Mouse (Mus musculus): Measurements from ENCODE around the gene Sh3bgrl2. TPM values are rescaled to one million over a fixed set of nuclear protein-coding genes. Genes with fewer than 3 reads are reported as not detected.

The Sh3bgrl2 gene
- polyA plus RNA-seq, 1 experiment from 2014 or later = 13.2 TPM

- Histone ChIP-seq H3K36me3 (ENCODE audit: control insufficient read depth, insufficient read depth, low read length) (no peaks in the 10 kb centered on the region), H3K4me2 (ENCODE audit: low read depth, low read length, severe bottlenecking) (no peak overlapping the region), H3K4me1 (replicated peaks; ENCODE audit: control insufficient read depth, insufficient read depth, low read length) (peaks cover 5% of the 10 kb centered on the region; the same call in 1 of the 2 replicates), H3K27me3 (ENCODE audit: control insufficient read depth, insufficient read depth, low read length) (no peaks in the 10 kb centered on the region), H3K9me3 (ENCODE audit: control insufficient read depth, low read length) (no peaks in the 10 kb centered on the region), H3K4me3 (ENCODE audit: low read depth, low read length) (no peak overlapping the region), H3K9ac (ENCODE audit: low read length) (no peak overlapping the region), H3K27ac (ENCODE audit: low read depth, low read length) (no peak overlapping the region)
- no peak for ATAC-seq (replicated peaks; ENCODE audit: low FRiP score)
- WGBS = 63% methylated on average over 2 of the region's 2 CpGs
- DNase-seq (ENCODE audit: low spot score) = no peak
Observed at GRCm38 (mm10) chr9:83555580-83555979, 7.5 kb downstream of the Sh3bgrl2 start.

GRCm38 (mm10) chr9:83556236-83556635, 8.1 kb downstream of the Sh3bgrl2 start:
- Histone ChIP-seq H3K4me2 (ENCODE audit: low read depth, low read length, severe bottlenecking) (no peak overlapping the region), H3K27ac (ENCODE audit: low read depth, low read length) (no peak overlapping the region), H3K36me3 (ENCODE audit: control insufficient read depth, insufficient read depth, low read length) (no peaks in the 10 kb centered on the region), H3K4me1 (replicated peaks; ENCODE audit: control insufficient read depth, insufficient read depth, low read length) (peaks cover 5% of the 10 kb centered on the region; the same call in 1 of the 2 replicates), H3K27me3 (ENCODE audit: control insufficient read depth, insufficient read depth, low read length) (no peaks in the 10 kb centered on the region), H3K9ac (ENCODE audit: low read length) (no peak overlapping the region; the same call in 1 of the 2 replicates), H3K9me3 (ENCODE audit: control insufficient read depth, low read length) (no peaks in the 10 kb centered on the region), H3K4me3 (ENCODE audit: low read depth, low read length) (no peak overlapping the region)
- WGBS = 43% methylated on average over 6 of the region's 6 CpGs
- ATAC-seq (replicated peaks; ENCODE audit: low FRiP score) (no peak), DNase-seq (ENCODE audit: low spot score) (no peak)

DNA sequence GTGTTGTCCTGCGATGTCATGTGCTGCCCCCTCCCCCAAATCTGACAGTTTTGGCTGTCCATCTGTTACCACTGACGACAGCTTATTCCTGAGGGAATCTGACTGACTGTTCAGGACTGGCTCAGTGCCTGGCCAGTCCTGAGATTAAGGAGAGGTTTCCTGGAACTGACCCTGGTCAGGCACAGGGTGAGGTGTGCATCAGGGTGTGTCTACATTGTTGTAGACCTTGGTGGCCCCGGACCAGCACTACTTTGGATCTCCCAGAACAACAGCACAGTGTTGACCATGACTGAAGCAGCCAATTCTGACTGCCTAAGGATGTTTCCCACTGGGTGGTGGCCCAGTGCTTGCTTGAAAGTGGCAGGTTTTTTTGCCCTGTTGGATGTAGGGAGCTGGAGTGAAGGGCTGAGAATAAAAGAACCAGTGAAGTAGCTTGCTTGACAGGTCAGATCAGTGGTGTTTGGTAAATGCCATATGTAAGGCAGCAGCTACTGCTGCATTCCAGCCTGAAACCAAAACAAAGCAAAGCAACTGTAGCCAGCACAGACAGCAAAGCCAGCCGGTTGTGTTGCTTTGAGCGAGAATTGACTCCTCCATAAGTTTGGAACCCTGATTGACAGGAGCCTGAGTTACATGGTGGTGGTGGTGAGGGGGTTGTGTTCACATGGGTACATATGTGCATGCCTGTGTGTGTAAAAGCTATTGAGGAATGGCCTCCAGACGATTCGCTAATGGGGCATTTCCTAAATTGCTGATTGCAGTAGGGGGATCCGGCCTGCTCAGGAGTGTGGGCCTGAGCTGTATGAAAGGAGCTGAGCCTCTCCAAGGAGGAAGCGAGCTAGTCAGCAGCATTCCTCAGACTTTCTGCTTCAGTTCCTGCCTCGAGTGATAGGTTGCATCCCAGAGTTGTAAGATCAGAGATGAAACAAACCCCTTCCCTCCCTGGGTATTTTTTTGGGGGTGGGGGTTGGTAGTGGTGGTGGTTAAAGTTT, 8.9 kb downstream of the Sh3bgrl2 start:
- ATAC-seq (replicated peaks; ENCODE audit: low FRiP score) (0 out of 2 replicates have a peak, but pooled peaks have one; percentile 21), DNase-seq (ENCODE audit: low spot score) (peak; percentile 43)
- Histone ChIP-seq H3K4me3 (ENCODE audit: low read depth, low read length) (no peak overlapping the region), H3K9ac (ENCODE audit: low read length) (no peak overlapping the region), H3K9me3 (ENCODE audit: control insufficient read depth, low read length) (no peaks in the 10 kb centered on the region), H3K27me3 (ENCODE audit: control insufficient read depth, insufficient read depth, low read length) (no peaks in the 10 kb centered on the region), H3K4me2 (ENCODE audit: low read depth, low read length, severe bottlenecking) (no peak overlapping the region), H3K36me3 (ENCODE audit: control insufficient read depth, insufficient read depth, low read length) (no peaks in the 10 kb centered on the region), H3K27ac (ENCODE audit: low read depth, low read length) (no peak overlapping the region), H3K4me1 (replicated peaks; ENCODE audit: control insufficient read depth, insufficient read depth, low read length) (peaks cover 5% of the 10 kb centered on the region; the same call in 1 of the 2 replicates)
- 68% methylated on average over 10 of the region's 10 CpGs for WGBS

GRCm38 (mm10) chr9:83560670-83561069, 12.5 kb downstream of the Sh3bgrl2 start:
- H3K36me3 ChIP-seq (ENCODE audit: control insufficient read depth, insufficient read depth, low read length) = no peaks in the 10 kb centered on the region
- 82% methylated on average over 4 of the region's 4 CpGs for WGBS
- peak; percentile 41 for DNase-seq (ENCODE audit: low spot score)
- no peaks in the 10 kb centered on the region for H3K27me3 ChIP-seq (ENCODE audit: control insufficient read depth, insufficient read depth, low read length)
- ATAC-seq (replicated peaks; ENCODE audit: low FRiP score) = no peak
- no peaks in the 10 kb centered on the region for H3K9me3 ChIP-seq (ENCODE audit: control insufficient read depth, low read length)
- no peak overlapping the region for H3K27ac ChIP-seq (ENCODE audit: low read depth, low read length)
- no peak overlapping the region for H3K4me2 ChIP-seq (ENCODE audit: low read depth, low read length, severe bottlenecking)
- H3K4me3 ChIP-seq (ENCODE audit: low read depth, low read length) = no peak overlapping the region
- peaks cover 5% of the 10 kb centered on the region; the same call in 1 of the 2 replicates for H3K4me1 ChIP-seq (replicated peaks; ENCODE audit: control insufficient read depth, insufficient read depth, low read length)
- H3K9ac ChIP-seq (ENCODE audit: low read length) = no peak overlapping the region

DNA sequence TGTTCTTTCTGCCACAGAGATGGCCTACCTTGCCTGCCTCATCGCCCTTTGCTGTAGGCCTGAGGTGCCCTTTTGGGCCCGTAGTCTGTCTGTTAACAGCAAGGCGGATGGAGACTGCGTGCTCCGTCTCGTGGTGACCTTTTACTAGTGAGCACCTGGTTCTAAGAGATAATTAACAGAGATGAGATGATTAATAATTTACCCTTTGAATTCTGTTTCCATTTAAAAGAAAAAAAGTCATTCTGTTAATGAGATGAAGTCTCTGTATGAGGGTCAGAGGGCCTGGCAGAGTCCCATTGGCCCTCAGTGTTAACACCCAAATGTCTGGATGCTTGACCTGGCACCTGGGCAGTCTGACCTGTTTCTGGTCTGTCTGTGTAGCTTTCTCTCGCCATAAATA, 14.8 kb downstream of the Sh3bgrl2 start:
- DNase-seq (ENCODE audit: low spot score) = no peak
- ATAC-seq (replicated peaks; ENCODE audit: low FRiP score) = no peak
- Histone ChIP-seq H3K9ac (ENCODE audit: low read length) (no peak overlapping the region), H3K4me1 (replicated peaks; ENCODE audit: control insufficient read depth, insufficient read depth, low read length) (no peaks in the 10 kb centered on the region; the same call in 1 of the 2 replicates), H3K36me3 (ENCODE audit: control insufficient read depth, insufficient read depth, low read length) (no peaks in the 10 kb centered on the region), H3K4me3 (ENCODE audit: low read depth, low read length) (no peak overlapping the region), H3K27me3 (ENCODE audit: control insufficient read depth, insufficient read depth, low read length) (no peaks in the 10 kb centered on the region), H3K4me2 (ENCODE audit: low read depth, low read length, severe bottlenecking) (no peak overlapping the region), H3K27ac (ENCODE audit: low read depth, low read length) (no peak overlapping the region), H3K9me3 (ENCODE audit: control insufficient read depth, low read length) (no peaks in the 10 kb centered on the region)
- 91% methylated on average over 7 of the region's 7 CpGs for WGBS

- Histone ChIP-seq H3K9ac (ENCODE audit: low read length) (no peak overlapping the region), H3K27me3 (ENCODE audit: control insufficient read depth, insufficient read depth, low read length) (no peaks in the 10 kb centered on the region), H3K4me3 (ENCODE audit: low read depth, low read length) (no peak overlapping the region), H3K27ac (ENCODE audit: low read depth, low read length) (no peak overlapping the region), H3K36me3 (ENCODE audit: control insufficient read depth, insufficient read depth, low read length) (no peaks in the 10 kb centered on the region), H3K9me3 (ENCODE audit: control insufficient read depth, low read length) (no peaks in the 10 kb centered on the region), H3K4me2 (ENCODE audit: low read depth, low read length, severe bottlenecking) (no peak overlapping the region), H3K4me1 (replicated peaks; ENCODE audit: control insufficient read depth, insufficient read depth, low read length) (no peaks in the 10 kb centered on the region; the same call in 1 of the 2 replicates)
- ATAC-seq (replicated peaks; ENCODE audit: low FRiP score) (no peak), DNase-seq (ENCODE audit: low spot score) (peak; percentile 39)
- 45% methylated on average over 16 of the region's 16 CpGs for WGBS
Observed at GRCm38 (mm10) chr9:83563808-83564549, 15.9 kb downstream of the Sh3bgrl2 start.

GRCm38 (mm10) chr9:83564934-83565652, 17.0 kb downstream of the Sh3bgrl2 start:
- no peaks in the 10 kb centered on the region for H3K9me3 ChIP-seq (ENCODE audit: control insufficient read depth, low read length)
- no peak overlapping the region for H3K9ac ChIP-seq (ENCODE audit: low read length)
- no peaks in the 10 kb centered on the region; the same call in 1 of the 2 replicates for H3K4me1 ChIP-seq (replicated peaks; ENCODE audit: control insufficient read depth, insufficient read depth, low read length)
- ATAC-seq (replicated peaks; ENCODE audit: low FRiP score) (no peak), DNase-seq (ENCODE audit: low spot score) (peak; percentile 37)
- H3K4me2 ChIP-seq (ENCODE audit: low read depth, low read length, severe bottlenecking) = no peak overlapping the region
- H3K36me3 ChIP-seq (ENCODE audit: control insufficient read depth, insufficient read depth, low read length) = no peaks in the 10 kb centered on the region
- no peaks in the 10 kb centered on the region for H3K27me3 ChIP-seq (ENCODE audit: control insufficient read depth, insufficient read depth, low read length)
- no peak overlapping the region for H3K4me3 ChIP-seq (ENCODE audit: low read depth, low read length)
- WGBS = 86% methylated on average over 13 of the region's 13 CpGs
- no peak overlapping the region for H3K27ac ChIP-seq (ENCODE audit: low read depth, low read length)

DNA sequence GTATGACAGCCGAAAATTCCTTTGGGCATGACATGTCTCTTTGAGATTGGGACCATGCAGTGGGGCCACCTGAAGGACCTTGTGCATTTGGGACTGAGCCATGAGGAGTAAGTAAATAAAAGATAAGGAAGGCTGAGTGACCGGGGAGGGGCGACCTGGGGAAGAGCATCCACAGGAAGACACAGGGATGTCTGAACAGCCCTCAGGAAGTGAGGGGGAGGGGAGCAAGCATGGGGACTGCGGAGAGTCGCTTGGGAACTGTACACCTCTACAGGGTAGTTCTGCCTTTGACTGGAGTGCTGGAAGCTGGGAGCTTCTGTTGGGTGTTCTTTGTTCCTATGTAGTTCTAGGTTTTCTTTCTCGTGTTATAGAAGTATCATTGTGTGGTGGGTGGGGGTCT, 18.0 kb downstream of the Sh3bgrl2 start:
- Histone ChIP-seq H3K4me2 (ENCODE audit: low read depth, low read length, severe bottlenecking) (no peak overlapping the region), H3K27me3 (ENCODE audit: control insufficient read depth, insufficient read depth, low read length) (no peaks in the 10 kb centered on the region), H3K4me1 (replicated peaks; ENCODE audit: control insufficient read depth, insufficient read depth, low read length) (no peaks in the 10 kb centered on the region; the same call in 1 of the 2 replicates)

More for the DNA sequence above, 18.0 kb downstream of the Sh3bgrl2 start:
- Histone ChIP-seq H3K36me3 (ENCODE audit: control insufficient read depth, insufficient read depth, low read length) (no peaks in the 10 kb centered on the region), H3K9ac (ENCODE audit: low read length) (no peak overlapping the region), H3K4me3 (ENCODE audit: low read depth, low read length) (no peak overlapping the region), H3K27ac (ENCODE audit: low read depth, low read length) (no peak overlapping the region), H3K9me3 (ENCODE audit: control insufficient read depth, low read length) (no peaks in the 10 kb centered on the region)
- peak; percentile 44 for DNase-seq (ENCODE audit: low spot score)
- no peak for ATAC-seq (replicated peaks; ENCODE audit: low FRiP score)
- 77% methylated on average over 6 of the region's 6 CpGs for WGBS

Measured in forebrain, embryonic 11.5 days (tissue).